In genomic region chr7:127233765-127234164, GRCm38 (mm10) we compare ENCODE assay signal across 7 mouse cellular contexts. TPM values are rescaled to one million over a fixed set of nuclear protein-coding genes. Genes with fewer than 3 reads are reported as not detected.
DNase-seq lines count a peak whose midpoint lies in the region; ATAC-seq and TF ChIP-seq lines count a peak whose summit lies in the region.

No protein-coding gene starts in this region.

- H3K4me3 ChIP-seq in lung, embryonic 15.5 days = peak overlapping the region; percentile 95
- peak overlapping the region; percentile 73 for H3K4me3 ChIP-seq in forebrain, embryonic 10.5 days
- peak overlapping the region; percentile 92 for H3K4me3 ChIP-seq in limb, embryonic 13.5 days
- H3K4me3 ChIP-seq in small intestine, adult 2 months (ENCODE audit: low read depth, low read length) = peak overlapping the region; percentile 99

- peaks cover 33% of the 10 kb centered on the region for H3K4me1 ChIP-seq in lung, embryonic 15.5 days
- H3K4me1 ChIP-seq in forebrain, embryonic 10.5 days = peaks cover 39% of the 10 kb centered on the region
- peaks cover 36% of the 10 kb centered on the region for H3K4me1 ChIP-seq in limb, embryonic 13.5 days
- peaks cover 3% of the 10 kb centered on the region; the same call in 1 of the 2 replicates for H3K4me1 ChIP-seq in small intestine, adult 2 months (ENCODE audit: control insufficient read depth, insufficient read depth, insufficient read length, low read length)

- peak overlapping the region; percentile 66 for H3K4me2 ChIP-seq in lung, embryonic 15.5 days
- peak overlapping the region; percentile 79 for H3K4me2 ChIP-seq in limb, embryonic 13.5 days (replicated peaks)

- H3K9ac ChIP-seq in lung, embryonic 15.5 days = peak overlapping the region; percentile 94
- peak overlapping the region; percentile 97 for H3K9ac ChIP-seq in limb, embryonic 13.5 days

- no peaks in the 10 kb centered on the region for H3K27me3 ChIP-seq in lung, embryonic 15.5 days
- no peaks in the 10 kb centered on the region for H3K27me3 ChIP-seq in forebrain, embryonic 10.5 days (ENCODE audit: poor library complexity, severe bottlenecking)
- no peaks in the 10 kb centered on the region for H3K27me3 ChIP-seq in limb, embryonic 13.5 days
- no peaks in the 10 kb centered on the region for H3K27me3 ChIP-seq in small intestine, adult 2 months (ENCODE audit: control insufficient read depth, insufficient read depth, low read length)

- H3K27ac ChIP-seq in lung, embryonic 15.5 days = peak overlapping the region; percentile 99
- H3K27ac ChIP-seq in forebrain, embryonic 10.5 days = peak overlapping the region; percentile 100
- H3K27ac ChIP-seq in limb, embryonic 13.5 days = peak overlapping the region; percentile 97
- H3K27ac ChIP-seq in small intestine, adult 2 months (ENCODE audit: insufficient read depth, low read depth, low read length) = no peak overlapping the region

- no peak for TF ChIP-seq POLR2A in small intestine, adult 2 months (IDR thresholded peaks at IDR 0.05; ENCODE audit: low read depth, low read length)

- TF ChIP-seq CTCF in small intestine, adult 2 months (IDR thresholded peaks at IDR 0.05; ENCODE audit: extremely low read depth, insufficient read length, insufficient replicate concordance, low read depth, low read length) = no peak

- H3K9me3 ChIP-seq in lung, embryonic 15.5 days = no peaks in the 10 kb centered on the region
- peaks cover 27% of the 10 kb centered on the region for H3K9me3 ChIP-seq in forebrain, embryonic 10.5 days
- no peaks in the 10 kb centered on the region for H3K9me3 ChIP-seq in limb, embryonic 13.5 days

- H3K36me3 ChIP-seq in lung, embryonic 15.5 days = peaks cover 53% of the 10 kb centered on the region
- H3K36me3 ChIP-seq in forebrain, embryonic 10.5 days (replicated peaks) = peaks cover 75% of the 10 kb centered on the region
- H3K36me3 ChIP-seq in limb, embryonic 13.5 days = peaks cover 67% of the 10 kb centered on the region
- H3K36me3 ChIP-seq in small intestine, adult 2 months (ENCODE audit: control insufficient read depth, insufficient read depth, low read length) = peaks cover 19% of the 10 kb centered on the region

- no peak for DNase-seq in lung, postnatal 36 days
- DNase-seq in forebrain, embryonic 10.5 days (ENCODE audit: extremely low spot score, low spot score) = no peak
- no peak for DNase-seq in natural killer cell, adult 2 months (ENCODE audit: low spot score in 2 of 2)

- 1% methylated on average over 9 of the region's 9 CpGs for WGBS in lung, embryonic 15.5 days
- WGBS in forebrain, embryonic 10.5 days = 8% methylated on average over 9 of the region's 9 CpGs
- 8% methylated on average over 9 of the region's 9 CpGs for WGBS in limb, embryonic 13.5 days
- WGBS in small intestine, adult 2 months = 4% methylated on average over 9 of the region's 9 CpGs

- no peak for ATAC-seq in lung, embryonic 15.5 days (ENCODE audit: borderline replicate concordance, extremely low read depth, low FRiP score, low TSS enrichment)
- no peak for ATAC-seq in limb, embryonic 13.5 days (ENCODE audit: low FRiP score, low read depth)
- ATAC-seq in cerebellum, adult (ENCODE audit: insufficient number of reproducible peaks, low FRiP score, low TSS enrichment) = no peak

RNA-seq across cellular contexts. Expression of gene Sept1, which starts 0.8 kb away (rescaled TPM):
- 21.7 and 28.9 TPM in 2 replicates for polyA plus RNA-seq in lung, embryonic 15.5 days (2015; fragmentation: Nextera tagmentation; extraction: Ambion mirVana)
- polyA plus RNA-seq in forebrain, embryonic 10.5 days (2016; fragmentation: Nextera tagmentation; extraction: Ambion mirVana) = 30.3 and 32.3 TPM in 2 replicates
- 23.5 and 27.9 TPM in 2 replicates for polyA plus RNA-seq in limb, embryonic 13.5 days (2015; fragmentation: Nextera tagmentation; extraction: Ambion mirVana)
- polyA plus RNA-seq in small intestine, adult 2 months (2012; rRNA removed) = 14.3 and 34.1 TPM in 2 replicates

RNA-seq across cellular contexts. Expression of gene Zfp553, which starts 0.9 kb away (rescaled TPM):
- polyA plus RNA-seq in lung, embryonic 15.5 days (2015; fragmentation: Nextera tagmentation; extraction: Ambion mirVana) = 36.8 and 37.4 TPM in 2 replicates
- polyA plus RNA-seq in forebrain, embryonic 10.5 days (2016; fragmentation: Nextera tagmentation; extraction: Ambion mirVana) = 74.7 and 78.3 TPM in 2 replicates
- 51.8 and 52.1 TPM in 2 replicates for polyA plus RNA-seq in limb, embryonic 13.5 days (2015; fragmentation: Nextera tagmentation; extraction: Ambion mirVana)
- 4.9 and 8.1 TPM in 2 replicates for polyA plus RNA-seq in small intestine, adult 2 months (2012; rRNA removed)

RNA-seq across cellular contexts. Expression of gene Zfp771, which starts 10.3 kb away (rescaled TPM):
- 61.9 and 63.0 TPM in 2 replicates for polyA plus RNA-seq in lung, embryonic 15.5 days (2015; fragmentation: Nextera tagmentation; extraction: Ambion mirVana)
- 55.8 and 57.7 TPM in 2 replicates for polyA plus RNA-seq in forebrain, embryonic 10.5 days (2016; fragmentation: Nextera tagmentation; extraction: Ambion mirVana)
- polyA plus RNA-seq in limb, embryonic 13.5 days (2015; fragmentation: Nextera tagmentation; extraction: Ambion mirVana) = 75.1 and 82.7 TPM in 2 replicates
- 100.0 and 118 TPM in 2 replicates for polyA plus RNA-seq in small intestine, adult 2 months (2012; rRNA removed)

RNA-seq across cellular contexts. Expression of gene Mylpf, which starts 25.1 kb away (rescaled TPM):
- 14.0 and 21.2 TPM in 2 replicates for polyA plus RNA-seq in lung, embryonic 15.5 days (2015; fragmentation: Nextera tagmentation; extraction: Ambion mirVana)
- polyA plus RNA-seq in forebrain, embryonic 10.5 days (2016; fragmentation: Nextera tagmentation; extraction: Ambion mirVana) = 10.7 and 10.8 TPM in 2 replicates
- polyA plus RNA-seq in limb, embryonic 13.5 days (2015; fragmentation: Nextera tagmentation; extraction: Ambion mirVana) = 350 and 353 TPM in 2 replicates
- 0.74 and 1.3 TPM in 2 replicates for polyA plus RNA-seq in small intestine, adult 2 months (2012; rRNA removed)

RNA-seq across cellular contexts. Expression of gene Tbc1d10b, which starts 25.5 kb away (rescaled TPM):
- polyA plus RNA-seq in lung, embryonic 15.5 days (2015; fragmentation: Nextera tagmentation; extraction: Ambion mirVana) = 27.0 and 29.8 TPM in 2 replicates
- 27.3 and 29.2 TPM in 2 replicates for polyA plus RNA-seq in forebrain, embryonic 10.5 days (2016; fragmentation: Nextera tagmentation; extraction: Ambion mirVana)
- 31.7 and 34.8 TPM in 2 replicates for polyA plus RNA-seq in limb, embryonic 13.5 days (2015; fragmentation: Nextera tagmentation; extraction: Ambion mirVana)
- 17.5 and 44.1 TPM in 2 replicates for polyA plus RNA-seq in small intestine, adult 2 months (2012; rRNA removed)
